Mouse (Mus musculus) gastrocnemius, adult 8-10 months (tissue): ENCODE measurements around the gene Rel. TPM values are rescaled to one million over a fixed set of nuclear protein-coding genes. Genes with fewer than 3 reads are reported as not detected.

Source experiments
- total RNA-seq, 4 experiments: library from RNA; stranded (reverse); gene quantifications; 2 replicates each; pipeline ENCODE4 v1.2.4; 2022

Rel gene
- total RNA-seq, 4 experiments from 2014 or later: 2.8 to 3.7 (median 3.6) TPM

Other genes with a start within 250 kb of the Rel start
- not detected for gene 1700093K21Rik, start 249.8 kb downstream of the Rel start, total RNA-seq
- gene 0610010F05Rik, start 137.3 kb downstream of the Rel start, total RNA-seq: 10 to 100 TPM; 11.7 to 16.0 (median 13.1) TPM
- 10 to 100 TPM; 13.7 to 18.6 (median 14.9) TPM for gene Pus10, start 105.3 kb downstream of the Rel start, total RNA-seq
- 10 to 100 TPM; 17.9 to 23.8 (median 18.8) TPM for gene Pex13, start 105.0 kb downstream of the Rel start, total RNA-seq
- gene Papolg, start 124.3 kb upstream of the Rel start, total RNA-seq: 1 to 10 TPM; 4.2 to 4.8 (median 4.3) TPM